Mouse (Mus musculus): Measurements from ENCODE around the gene 1700092M07Rik.
A peak's percentile ranks its signal among the peaks of the same experiment; 100 is the strongest.
"Not testable (repeated sequence)": the region's sequence is repeated elsewhere in the genome, so short reads cannot be mapped to it uniquely, and the experiment has no call there.

The 1700092M07Rik gene

GRCm38 (mm10) chr19:8716767-8717475 lies 23.6 kb upstream of the 1700092M07Rik start:
- DNase-seq, result no peak

- DNase-seq, result no peak
These were observed 22.2 kb upstream of the 1700092M07Rik start for GRCm38 (mm10) chr19:8718357-8718756.

- DNase-seq, result not testable (repeated sequence)
These were observed 21.5 kb upstream of the 1700092M07Rik start for GRCm38 (mm10) chr19:8719037-8719436.

- no peak for DNase-seq
These were observed 19.1 kb upstream of the 1700092M07Rik start for GRCm38 (mm10) chr19:8721378-8721777.

- DNase-seq, result no peak
These were observed 18.5 kb upstream of the 1700092M07Rik start for GRCm38 (mm10) chr19:8722021-8722420.

GRCm38 (mm10) chr19:8722559-8722906 lies 18.0 kb upstream of the 1700092M07Rik start:
- DNase-seq, result no peak

- DNase-seq, result peak; percentile 96
These were observed 17.5 kb upstream of the 1700092M07Rik start, which contains the start of gene Slc3a2 for GRCm38 (mm10) chr19:8722907-8723573. Gene Slc3a2 (minus strand): TSS chr19:8723369.

GRCm38 (mm10) chr19:8723574-8724346 lies 16.8 kb upstream of the 1700092M07Rik start:
- DNase-seq, result no peak

GRCm38 (mm10) chr19:8724392-8724791 lies 16.1 kb upstream of the 1700092M07Rik start:
- DNase-seq, result no peak

GRCm38 (mm10) chr19:8725081-8725613 lies 15.4 kb upstream of the 1700092M07Rik start:
- DNase-seq, result no peak

- DNase-seq, result no peak
These were observed 13.7 kb upstream of the 1700092M07Rik start for GRCm38 (mm10) chr19:8726609-8727390.

GRCm38 (mm10) chr19:8727495-8728114 lies 12.9 kb upstream of the 1700092M07Rik start:
- DNase-seq, result no peak

- DNase-seq, result not testable (repeated sequence)
These were observed 12.0 kb upstream of the 1700092M07Rik start for GRCm38 (mm10) chr19:8728335-8729099.

- DNase-seq, result no peak
These were observed 6.2 kb upstream of the 1700092M07Rik start for GRCm38 (mm10) chr19:8734334-8734733.

- peak; percentile 88 for DNase-seq
These were observed 4.9 kb upstream of the 1700092M07Rik start, which contains the start of gene Wdr74 for GRCm38 (mm10) chr19:8735389-8736159. Gene Wdr74 (plus strand): TSS chr19:8735827.

- no peak for DNase-seq
These were observed 4.4 kb upstream of the 1700092M07Rik start for GRCm38 (mm10) chr19:8736160-8736467.

GRCm38 (mm10) chr19:8738911-8739310 lies 1.6 kb upstream of the 1700092M07Rik start:
- no peak for DNase-seq

GRCm38 (mm10) chr19:8739646-8740045 lies 872 bp upstream of the 1700092M07Rik start:
- no peak for DNase-seq

- peak; percentile 93 for DNase-seq
These were observed 838 bp downstream of the 1700092M07Rik start, which contains the start of gene Stx5a for GRCm38 (mm10) chr19:8741243-8741869. Gene Stx5a (plus strand): TSS chr19:8741413.

- no peak for DNase-seq
These were observed 1.7 kb downstream of the 1700092M07Rik start for GRCm38 (mm10) chr19:8742176-8742575.

All from cerebellum, adult 8-10 months (tissue).